Mouse (Mus musculus) myocyte (in vitro differentiated cells): ENCODE measurements around the gene Sdr42e1. TPM values are rescaled to one million over a fixed set of nuclear protein-coding genes. Genes with fewer than 3 reads are reported as not detected.

Experiments
- H3K27me3 ChIP-seq: one replicate; pipeline ENCODE4 v1.6.1; 2011; ENCODE audit not compliant: control insufficient read depth, insufficient read depth, insufficient read length
- H3K36me3 ChIP-seq: one replicate; pipeline ENCODE4 v1.6.1; 2011; ENCODE audit not compliant: control insufficient read depth, insufficient read depth
- H3K4me2 ChIP-seq: one replicate; pipeline ENCODE4 v1.6.1; 2011; ENCODE audit warnings: low read depth, control low read depth
- H3K4me3 ChIP-seq: one replicate; pipeline ENCODE4 v1.5.1; 2011; ENCODE audit warnings: mild to moderate bottlenecking, control low read depth, moderate library complexity
- H3K79me2 ChIP-seq: one replicate; pipeline ENCODE4 v1.6.1; 2011; ENCODE audit not compliant: control insufficient read depth, insufficient read depth
- H3ac ChIP-seq: one replicate; pipeline ENCODE4 v1.6.1; 2011; ENCODE audit not compliant: control insufficient read depth, insufficient read length
- CEBPB ChIP-seq: IDR thresholded peaks from 2 replicates; pipeline ENCODE4 v1.6.1; 2011; ENCODE audit warnings: mild to moderate bottlenecking, moderate library complexity; ENCODE audit not compliant: poor library complexity, insufficient read depth, severe bottlenecking
- E2F4 ChIP-seq: IDR thresholded peaks from one replicate; pipeline ENCODE4 v1.6.1; 2011; ENCODE audit warnings: mild to moderate bottlenecking, control low read depth, moderate library complexity; ENCODE audit not compliant: insufficient read depth
- MAX ChIP-seq: IDR thresholded peaks from one replicate; pipeline ENCODE4 v1.6.1; 2011; ENCODE audit warnings: low read depth, mild to moderate bottlenecking, control low read depth
- MYOD1 ChIP-seq, 3 experiments: IDR thresholded peaks; one replicate each; pipeline ENCODE4 v1.6.1; 2011; ENCODE audit warnings: control low read depth in 2 of 3, low read depth in 2 of 3, mild to moderate bottlenecking in 2 of 3, moderate library complexity in 1 of 3; ENCODE audit not compliant: insufficient read length in 2 of 3, control insufficient read depth in 1 of 3
- MYOG ChIP-seq, 3 experiments: IDR thresholded peaks; one replicate each; pipeline ENCODE4 v1.6.1; 2011; ENCODE audit warnings: control low read depth in 2 of 3, low read depth in 2 of 3, mild to moderate bottlenecking in 2 of 3; ENCODE audit not compliant: insufficient read length in 2 of 3, control insufficient read depth in 1 of 3, insufficient read depth in 1 of 3
- POLR2A ChIP-seq: IDR thresholded peaks from one replicate; pipeline ENCODE4 v1.6.1; 2011; ENCODE audit warnings: low read depth, mild to moderate bottlenecking, control low read depth, moderate library complexity; ENCODE audit not compliant: insufficient read length
- POLR2AphosphoS2 ChIP-seq: IDR thresholded peaks from one replicate; pipeline ENCODE4 v1.6.1; 2011; ENCODE audit warnings: low read depth, control low read depth; ENCODE audit not compliant: insufficient read length
- REST ChIP-seq: IDR thresholded peaks from one replicate; pipeline ENCODE4 v1.6.1; 2011; ENCODE audit warnings: mild to moderate bottlenecking, control low read depth, moderate library complexity; ENCODE audit not compliant: insufficient read depth, insufficient read length
- SRF ChIP-seq: IDR thresholded peaks from one replicate; pipeline ENCODE4 v1.6.1; 2011; ENCODE audit warnings: low read depth; ENCODE audit not compliant: control insufficient read depth, insufficient read length
- TCF12 ChIP-seq: IDR thresholded peaks from one replicate; pipeline ENCODE4 v1.6.1; 2011; ENCODE audit warnings: mild to moderate bottlenecking, control low read depth; ENCODE audit not compliant: poor library complexity, insufficient read depth, severe bottlenecking
- TCF3 ChIP-seq: IDR thresholded peaks from one replicate; pipeline ENCODE4 v1.6.1; 2011; ENCODE audit warnings: low read depth, control low read depth; ENCODE audit not compliant: insufficient read length
- USF1 ChIP-seq: IDR thresholded peaks from one replicate; pipeline ENCODE4 v1.6.1; 2011; ENCODE audit warnings: low read depth, mild to moderate bottlenecking, control low read depth, moderate library complexity
- polyA plus RNA-seq: library from polyadenylated mRNA; unstranded; fragments of >200 nt; fragmentation: generic; extraction: Trizol; gene quantifications from one replicate; pipeline ENCODE4 v1.2.1, GENCODE M21; 2012; ENCODE audit warnings: missing spikeins

The Sdr42e1 gene
- 0.10 TPM for polyA plus RNA-seq

DNA sequence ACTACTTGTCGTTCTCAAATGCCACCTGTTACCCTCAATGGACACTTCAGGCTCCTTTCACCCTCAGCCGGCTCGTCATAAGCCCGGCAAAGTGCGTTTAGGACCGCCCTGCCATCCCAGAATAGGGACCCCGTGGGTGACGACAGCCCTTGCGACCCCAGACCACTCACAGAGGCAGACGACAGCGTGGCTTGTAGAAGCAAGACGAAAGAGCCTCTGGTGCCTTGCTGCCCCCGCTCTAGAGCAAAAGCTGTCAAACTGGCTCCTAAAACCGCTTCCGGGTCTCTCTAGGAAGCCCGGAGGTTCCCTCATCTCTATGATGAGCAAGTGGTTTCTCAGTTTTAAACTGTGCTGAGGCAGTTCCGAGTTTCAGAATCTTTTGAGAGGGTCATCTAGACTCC is at the start of gene Sdr42e1:
Gene Sdr42e1 (minus strand): TSS at position 260 of the 401 bp plus-strand sequence.
- H3K4me2 ChIP-seq = peak within 1 kb of the TSS; percentile 42
- H3K27me3 ChIP-seq = no peaks in the 10 kb centered on the region
- no peak within 1 kb of the TSS for H3K4me3 ChIP-seq
- H3K79me2 ChIP-seq = no peaks in the 10 kb centered on the region
- H3ac ChIP-seq = no peak within 1 kb of the TSS
- no peak for TF ChIP-seq CEBPB
- no peak for TF ChIP-seq SRF
- no peak for TF ChIP-seq POLR2A
- no peak for TF ChIP-seq E2F4
- TF ChIP-seq USF1 = no peak
- TF ChIP-seq POLR2AphosphoS2 = no peak
- TF ChIP-seq MYOG (IDR thresholded peaks at IDR 0.05; ENCODE audit: control insufficient read depth in 1 of 3, insufficient read depth in 1 of 3, insufficient read length in 2 of 3, low read depth in 2 of 3) = no peak
- TF ChIP-seq MYOD1 (IDR thresholded peaks at IDR 0.05; ENCODE audit: control insufficient read depth in 1 of 3, insufficient read length in 2 of 3, low read depth in 2 of 3) = no peak
- TF ChIP-seq TCF3 = no peak
- TF ChIP-seq MAX = no peak
- no peak for TF ChIP-seq REST
- TF ChIP-seq TCF12 = no peak
- H3K36me3 ChIP-seq = no peaks in the 10 kb centered on the region

- H3K79me2 ChIP-seq = no peaks in the 10 kb centered on the region
- no peaks in the 10 kb centered on the region for H3K36me3 ChIP-seq
- H3ac ChIP-seq = no peak overlapping the region
- TF ChIP-seq POLR2AphosphoS2 = no peak
- TF ChIP-seq E2F4 = no peak
- no peak for TF ChIP-seq POLR2A
- TF ChIP-seq USF1 = no peak
- no peak for TF ChIP-seq TCF12
- no peak for TF ChIP-seq MAX
- no peak for TF ChIP-seq MYOG (IDR thresholded peaks at IDR 0.05; ENCODE audit: control insufficient read depth in 1 of 3, insufficient read depth in 1 of 3, insufficient read length in 2 of 3, low read depth in 2 of 3)
- no peak for TF ChIP-seq TCF3
- TF ChIP-seq MYOD1 (IDR thresholded peaks at IDR 0.05; ENCODE audit: control insufficient read depth in 1 of 3, insufficient read length in 2 of 3, low read depth in 2 of 3) = no peak
- H3K4me3 ChIP-seq = no peak overlapping the region
- no peaks in the 10 kb centered on the region for H3K27me3 ChIP-seq
- no peak overlapping the region for H3K4me2 ChIP-seq
These were observed 44.8 kb upstream of the Sdr42e1 start for GRCm38 (mm10) chr8:117718152-117718860.

- H3ac ChIP-seq = no peak overlapping the region
- H3K27me3 ChIP-seq = no peaks in the 10 kb centered on the region
- H3K4me3 ChIP-seq = no peak overlapping the region
- TF ChIP-seq POLR2A = no peak
- no peak for TF ChIP-seq E2F4
- no peak for TF ChIP-seq MYOG (IDR thresholded peaks at IDR 0.05; ENCODE audit: control insufficient read depth in 1 of 3, insufficient read depth in 1 of 3, insufficient read length in 2 of 3, low read depth in 2 of 3)
- TF ChIP-seq MYOD1 (IDR thresholded peaks at IDR 0.05; ENCODE audit: control insufficient read depth in 1 of 3, insufficient read length in 2 of 3, low read depth in 2 of 3) = no peak
- TF ChIP-seq TCF3 = no peak
- no peak for TF ChIP-seq SRF
- no peak for TF ChIP-seq CEBPB
- TF ChIP-seq TCF12 = no peak
- no peak for TF ChIP-seq REST
- no peak overlapping the region for H3K4me2 ChIP-seq
- no peaks in the 10 kb centered on the region for H3K79me2 ChIP-seq
- no peaks in the 10 kb centered on the region for H3K36me3 ChIP-seq
These were observed 42.4 kb upstream of the Sdr42e1 start for GRCm38 (mm10) chr8:117715896-117716295.

GRCm38 (mm10) chr8:117714604-117715003 is 41.1 kb upstream of the Sdr42e1 start:
- H3K4me2 ChIP-seq = no peak overlapping the region
- H3K36me3 ChIP-seq = no peaks in the 10 kb centered on the region
- no peaks in the 10 kb centered on the region for H3K27me3 ChIP-seq
- H3ac ChIP-seq = no peak overlapping the region
- no peak for TF ChIP-seq TCF12
- TF ChIP-seq POLR2A = no peak
- TF ChIP-seq POLR2AphosphoS2 = no peak
- no peak for TF ChIP-seq REST
- TF ChIP-seq MYOD1 (IDR thresholded peaks at IDR 0.05; ENCODE audit: control insufficient read depth in 1 of 3, insufficient read length in 2 of 3, low read depth in 2 of 3) = no peak
- TF ChIP-seq CEBPB = no peak
- no peak for TF ChIP-seq E2F4
- no peak for TF ChIP-seq TCF3
- no peak for TF ChIP-seq USF1
- TF ChIP-seq SRF = no peak
- TF ChIP-seq MAX = no peak
- no peak overlapping the region for H3K4me3 ChIP-seq
- H3K79me2 ChIP-seq = no peaks in the 10 kb centered on the region
